Mouse (Mus musculus): ENCODE measurements around the gene Meox1.

DNA sequence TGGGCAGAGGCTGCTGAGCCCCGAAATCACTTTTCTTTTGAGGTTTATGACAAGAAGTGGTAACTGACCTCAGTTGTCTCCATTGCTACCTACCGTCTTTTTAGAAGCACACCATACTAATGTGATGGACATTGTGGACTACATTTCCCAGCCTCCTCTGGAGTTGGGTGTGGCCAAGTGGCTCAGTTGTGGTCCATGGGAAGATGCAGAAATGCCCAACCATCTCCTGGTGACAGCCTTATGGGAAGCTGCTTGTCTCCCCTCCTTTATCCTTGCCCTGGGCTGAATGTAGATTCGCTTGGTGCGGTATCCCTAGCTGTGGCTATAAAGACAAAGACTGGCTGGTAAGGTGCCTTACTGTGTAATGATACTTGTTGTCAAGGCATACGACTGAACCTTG, 46.7 kb downstream of the Meox1 start:
- no peak for TF ChIP-seq POLR2A (IDR thresholded peaks at IDR 0.05; ENCODE audit: insufficient read depth, low read depth, low read length)
- TF ChIP-seq CTCF (IDR thresholded peaks at IDR 0.05; ENCODE audit: insufficient read depth, low read depth, low read length) = no peak

Measured in olfactory bulb, adult 2 months (tissue).